Mouse (Mus musculus): ENCODE measurements around the gene Tut1. TPM values are rescaled to one million over a fixed set of nuclear protein-coding genes. Genes with fewer than 3 reads are reported as not detected.

Gene Tut1
- polyA plus RNA-seq, 1 experiment from 2014 or later = 27.2 TPM

- no peak for ATAC-seq (ENCODE audit: insufficient number of reproducible peaks, insufficient read depth, low FRiP score, low read depth)
- Histone ChIP-seq H3K9me3 (ENCODE audit: control insufficient read depth, low read depth, low read length) (no peaks in the 10 kb centered on the region), H3K36me3 (ENCODE audit: control insufficient read depth, insufficient read depth, low read length) (peaks cover 39% of the 10 kb centered on the region), H3K9ac (replicated peaks; ENCODE audit: low read depth, low read length) (peak overlapping the region; percentile 98; the same call in 1 of the 2 replicates), H3K4me1 (ENCODE audit: control insufficient read depth, insufficient read depth, low read length) (peaks cover 24% of the 10 kb centered on the region), H3K27ac (ENCODE audit: low read length) (peak overlapping the region; percentile 17; the same call in 1 of the 2 replicates), H3K27me3 (ENCODE audit: control insufficient read depth, insufficient read depth, low read length) (no peaks in the 10 kb centered on the region), H3K4me2 (replicated peaks; ENCODE audit: low read depth, low read length) (peak overlapping the region; percentile 64), H3K4me3 (ENCODE audit: low read depth, low read length) (0 out of 2 replicates have a peak overlapping the region, but pooled peaks have one; percentile 98)
- WGBS = 80% methylated on average over 15 of the region's 15 CpGs
Observed at GRCm38 (mm10) chr19:8940526-8941133, 13.0 kb upstream of the Tut1 start.

GRCm38 (mm10) chr19:8941136-8941514 is 12.5 kb upstream of the Tut1 start:
- peak overlapping the region; percentile 64 for H3K4me2 ChIP-seq (replicated peaks; ENCODE audit: low read depth, low read length)
- no peaks in the 10 kb centered on the region for H3K9me3 ChIP-seq (ENCODE audit: control insufficient read depth, low read depth, low read length)
- peak; percentile 10; the same call in 1 of the 2 replicates for ATAC-seq (ENCODE audit: insufficient number of reproducible peaks, insufficient read depth, low FRiP score, low read depth)
- 32% methylated on average over 10 of the region's 10 CpGs for WGBS
- peaks cover 40% of the 10 kb centered on the region for H3K36me3 ChIP-seq (ENCODE audit: control insufficient read depth, insufficient read depth, low read length)
- H3K27me3 ChIP-seq (ENCODE audit: control insufficient read depth, insufficient read depth, low read length) = no peaks in the 10 kb centered on the region
- H3K4me3 ChIP-seq (ENCODE audit: low read depth, low read length) = peak overlapping the region; percentile 98
- H3K27ac ChIP-seq (ENCODE audit: low read length) = peak overlapping the region; percentile 17; the same call in 1 of the 2 replicates
- peak overlapping the region; percentile 98 for H3K9ac ChIP-seq (replicated peaks; ENCODE audit: low read depth, low read length)
- peaks cover 24% of the 10 kb centered on the region for H3K4me1 ChIP-seq (ENCODE audit: control insufficient read depth, insufficient read depth, low read length)

GRCm38 (mm10) chr19:8941515-8942217 is 12.0 kb upstream of the Tut1 start, which contains the start of gene Mta2:
Mta2 (plus strand) TSS chr19:8941875.
- Histone ChIP-seq H3K36me3 (ENCODE audit: control insufficient read depth, insufficient read depth, low read length) (peaks cover 45% of the 10 kb centered on the region), H3K9ac (replicated peaks; ENCODE audit: low read depth, low read length) (peak within 1 kb of the TSS; percentile 98), H3K4me1 (ENCODE audit: control insufficient read depth, insufficient read depth, low read length) (peaks cover 24% of the 10 kb centered on the region), H3K4me3 (ENCODE audit: low read depth, low read length) (peak within 1 kb of the TSS; percentile 98), H3K27ac (ENCODE audit: low read length) (peak within 1 kb of the TSS; percentile 99), H3K27me3 (ENCODE audit: control insufficient read depth, insufficient read depth, low read length) (no peaks in the 10 kb centered on the region), H3K9me3 (ENCODE audit: control insufficient read depth, low read depth, low read length) (no peaks in the 10 kb centered on the region), H3K4me2 (replicated peaks; ENCODE audit: low read depth, low read length) (peak within 1 kb of the TSS; percentile 64)
- ATAC-seq (ENCODE audit: insufficient number of reproducible peaks, insufficient read depth, low FRiP score, low read depth) = peak; percentile 92
- WGBS = under 1% methylated on average over 62 of the region's 64 CpGs

GRCm38 (mm10) chr19:8942276-8942964 is 11.2 kb upstream of the Tut1 start:
- H3K4me1 ChIP-seq (ENCODE audit: control insufficient read depth, insufficient read depth, low read length) = peaks cover 24% of the 10 kb centered on the region
- peak overlapping the region; percentile 99 for H3K27ac ChIP-seq (ENCODE audit: low read length)
- H3K4me2 ChIP-seq (replicated peaks; ENCODE audit: low read depth, low read length) = peak overlapping the region; percentile 64
- peaks cover 44% of the 10 kb centered on the region for H3K36me3 ChIP-seq (ENCODE audit: control insufficient read depth, insufficient read depth, low read length)
- H3K4me3 ChIP-seq (ENCODE audit: low read depth, low read length) = peak overlapping the region; percentile 98
- WGBS = under 1% methylated on average over 46 of the region's 46 CpGs
- H3K27me3 ChIP-seq (ENCODE audit: control insufficient read depth, insufficient read depth, low read length) = no peaks in the 10 kb centered on the region
- peak; percentile 47 for ATAC-seq (ENCODE audit: insufficient number of reproducible peaks, insufficient read depth, low FRiP score, low read depth)
- H3K9me3 ChIP-seq (ENCODE audit: control insufficient read depth, low read depth, low read length) = no peaks in the 10 kb centered on the region
- H3K9ac ChIP-seq (replicated peaks; ENCODE audit: low read depth, low read length) = peak overlapping the region; percentile 98

GRCm38 (mm10) chr19:8943047-8943446 is 10.6 kb upstream of the Tut1 start:
- H3K36me3 ChIP-seq (ENCODE audit: control insufficient read depth, insufficient read depth, low read length) = peaks cover 46% of the 10 kb centered on the region
- no peaks in the 10 kb centered on the region for H3K9me3 ChIP-seq (ENCODE audit: control insufficient read depth, low read depth, low read length)
- ATAC-seq (ENCODE audit: insufficient number of reproducible peaks, insufficient read depth, low FRiP score, low read depth) = no peak
- peak overlapping the region; percentile 99 for H3K27ac ChIP-seq (ENCODE audit: low read length)
- H3K4me2 ChIP-seq (replicated peaks; ENCODE audit: low read depth, low read length) = peak overlapping the region; percentile 64
- 66% methylated on average over 2 of the region's 2 CpGs for WGBS
- H3K4me3 ChIP-seq (ENCODE audit: low read depth, low read length) = peak overlapping the region; percentile 98
- no peaks in the 10 kb centered on the region for H3K27me3 ChIP-seq (ENCODE audit: control insufficient read depth, insufficient read depth, low read length)
- peak overlapping the region; percentile 98 for H3K9ac ChIP-seq (replicated peaks; ENCODE audit: low read depth, low read length)
- H3K4me1 ChIP-seq (ENCODE audit: control insufficient read depth, insufficient read depth, low read length) = peaks cover 24% of the 10 kb centered on the region

- Histone ChIP-seq H3K4me2 (replicated peaks; ENCODE audit: low read depth, low read length) (peak overlapping the region; percentile 64), H3K9me3 (ENCODE audit: control insufficient read depth, low read depth, low read length) (no peaks in the 10 kb centered on the region), H3K27me3 (ENCODE audit: control insufficient read depth, insufficient read depth, low read length) (no peaks in the 10 kb centered on the region), H3K4me1 (ENCODE audit: control insufficient read depth, insufficient read depth, low read length) (peaks cover 24% of the 10 kb centered on the region), H3K36me3 (ENCODE audit: control insufficient read depth, insufficient read depth, low read length) (peaks cover 50% of the 10 kb centered on the region), H3K27ac (ENCODE audit: low read length) (peak overlapping the region; percentile 29; the same call in 1 of the 2 replicates), H3K4me3 (ENCODE audit: low read depth, low read length) (peak overlapping the region; percentile 17; the same call in 1 of the 2 replicates), H3K9ac (replicated peaks; ENCODE audit: low read depth, low read length) (no peak overlapping the region)
- ATAC-seq (ENCODE audit: insufficient number of reproducible peaks, insufficient read depth, low FRiP score, low read depth) = no peak
- WGBS = 37% methylated on average over 5 of the region's 5 CpGs
Observed at GRCm38 (mm10) chr19:8944062-8944461, 9.6 kb upstream of the Tut1 start.

- peak overlapping the region; percentile 64 for H3K4me2 ChIP-seq (replicated peaks; ENCODE audit: low read depth, low read length)
- no peak overlapping the region for H3K27ac ChIP-seq (ENCODE audit: low read length)
- 0 out of 2 replicates have a peak overlapping the region, but pooled peaks have one; percentile 10 for H3K9ac ChIP-seq (replicated peaks; ENCODE audit: low read depth, low read length)
- WGBS = 23% methylated on average over 5 of the region's 5 CpGs
- H3K27me3 ChIP-seq (ENCODE audit: control insufficient read depth, insufficient read depth, low read length) = no peaks in the 10 kb centered on the region
- H3K36me3 ChIP-seq (ENCODE audit: control insufficient read depth, insufficient read depth, low read length) = peaks cover 50% of the 10 kb centered on the region
- no peaks in the 10 kb centered on the region for H3K9me3 ChIP-seq (ENCODE audit: control insufficient read depth, low read depth, low read length)
- no peak for ATAC-seq (ENCODE audit: insufficient number of reproducible peaks, insufficient read depth, low FRiP score, low read depth)
- H3K4me3 ChIP-seq (ENCODE audit: low read depth, low read length) = peak overlapping the region; percentile 15; the same call in 1 of the 2 replicates
- H3K4me1 ChIP-seq (ENCODE audit: control insufficient read depth, insufficient read depth, low read length) = peaks cover 24% of the 10 kb centered on the region
Observed at GRCm38 (mm10) chr19:8944750-8945149, 8.9 kb upstream of the Tut1 start.

- Histone ChIP-seq H3K9ac (replicated peaks; ENCODE audit: low read depth, low read length) (0 out of 2 replicates have a peak overlapping the region, but pooled peaks have one; percentile 10), H3K9me3 (ENCODE audit: control insufficient read depth, low read depth, low read length) (no peaks in the 10 kb centered on the region), H3K4me2 (replicated peaks; ENCODE audit: low read depth, low read length) (peak overlapping the region; percentile 64), H3K27me3 (ENCODE audit: control insufficient read depth, insufficient read depth, low read length) (no peaks in the 10 kb centered on the region), H3K36me3 (ENCODE audit: control insufficient read depth, insufficient read depth, low read length) (peaks cover 51% of the 10 kb centered on the region), H3K27ac (ENCODE audit: low read length) (no peak overlapping the region), H3K4me3 (ENCODE audit: low read depth, low read length) (peak overlapping the region; percentile 15; the same call in 1 of the 2 replicates), H3K4me1 (ENCODE audit: control insufficient read depth, insufficient read depth, low read length) (peaks cover 24% of the 10 kb centered on the region)
- ATAC-seq (ENCODE audit: insufficient number of reproducible peaks, insufficient read depth, low FRiP score, low read depth) = no peak
- WGBS = 80% methylated on average over 6 of the region's 6 CpGs
Observed at GRCm38 (mm10) chr19:8945251-8945650, 8.4 kb upstream of the Tut1 start.

All from stomach, embryonic 14.5 days (tissue).